22 mouse cellular contexts compared by ENCODE assay signal in the genomic region with DNA sequence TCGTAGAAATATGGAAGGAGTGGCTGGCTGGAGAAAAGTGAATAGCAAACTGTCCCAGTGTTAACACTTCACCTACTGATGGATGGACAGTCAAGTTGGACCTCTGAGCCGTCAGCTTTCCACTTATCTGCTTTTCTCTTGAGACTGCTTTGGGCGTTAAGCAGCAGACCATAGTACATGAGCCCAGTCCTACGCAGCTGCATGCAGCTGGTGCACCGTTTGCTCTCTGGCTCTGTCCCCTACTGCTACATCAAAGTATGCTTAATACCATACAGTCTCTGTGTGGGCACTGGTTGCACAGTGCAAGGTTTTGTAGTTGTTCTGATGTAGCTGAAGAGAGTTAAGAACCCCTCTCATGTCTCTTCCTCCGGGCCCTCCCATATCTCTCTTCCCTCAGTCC. TPM values are rescaled to one million over a fixed set of nuclear protein-coding genes. Genes with fewer than 3 reads are reported as not detected.
DNase-seq lines count a peak whose midpoint lies in the region; ATAC-seq and TF ChIP-seq lines count a peak whose summit lies in the region.
"Had no signal": no experiment of that assay in that cellular context is flagged by ENCODE, and none has a peak within 500 bp of the region (broad histone marks: within the 10 kb centered on the region; RNA-seq: fewer than 3 reads in every experiment).

No protein-coding gene starts in this region.

- peaks cover 61% of the 10 kb centered on the region for H3K36me3 ChIP-seq in heart, postnatal 0 days (replicated peaks; ENCODE audit: control insufficient read depth, insufficient read depth, low read length)
- H3K36me3 ChIP-seq in heart, embryonic 11.5 days (ENCODE audit: control insufficient read depth, insufficient read depth, low read length), result no peaks in the 10 kb centered on the region
- H3K36me3 ChIP-seq in kidney, adult 2 months (ENCODE audit: control insufficient read depth, insufficient read depth, low read length), result peaks cover 9% of the 10 kb centered on the region
- H3K36me3 ChIP-seq in spleen, adult 2 months (ENCODE audit: control insufficient read depth, insufficient read depth, low read length), result peaks cover 43% of the 10 kb centered on the region
- no peaks in the 10 kb centered on the region for H3K36me3 ChIP-seq in stomach, embryonic 16.5 days (ENCODE audit: control insufficient read depth, insufficient read depth, low read length)
- H3K36me3 ChIP-seq: embryonic facial prominence, embryonic 15.5 days; midbrain, embryonic 13.5 days had no signal

- TF ChIP-seq EP300 in heart, postnatal 0 days (IDR thresholded peaks at IDR 0.05; ENCODE audit: low read depth), result no peak

- no peaks in the 10 kb centered on the region for H3K9me3 ChIP-seq in heart, postnatal 0 days (replicated peaks; ENCODE audit: control insufficient read depth, low read length)
- H3K9me3 ChIP-seq in heart, embryonic 11.5 days (replicated peaks; ENCODE audit: control insufficient read depth, low read length), result no peaks in the 10 kb centered on the region
- H3K9me3 ChIP-seq in stomach, embryonic 16.5 days (replicated peaks; ENCODE audit: control insufficient read depth, low read length), result no peaks in the 10 kb centered on the region
- H3K9me3 ChIP-seq: embryonic facial prominence, embryonic 15.5 days; heart, embryonic 13.5 days; limb, embryonic 12.5 days; liver, embryonic 12.5 days; megakaryocyte, embryonic 14.5 days; midbrain, embryonic 13.5 days had no signal

- no peaks in the 10 kb centered on the region; the same call in 1 of the 2 replicates for H3K4me1 ChIP-seq in heart, postnatal 0 days (ENCODE audit: control insufficient read depth, insufficient read depth)
- H3K4me1 ChIP-seq in heart, embryonic 11.5 days (ENCODE audit: control insufficient read depth, insufficient read depth, low read length), result no peaks in the 10 kb centered on the region
- no peaks in the 10 kb centered on the region for H3K4me1 ChIP-seq in kidney, adult 2 months (ENCODE audit: control insufficient read depth, insufficient read depth, low read length)
- H3K4me1 ChIP-seq in spleen, adult 2 months (ENCODE audit: control insufficient read depth, insufficient read depth, insufficient read length), result peaks cover 35% of the 10 kb centered on the region
- H3K4me1 ChIP-seq in stomach, embryonic 16.5 days (ENCODE audit: control insufficient read depth, insufficient read depth, low read length), result peaks cover 3% of the 10 kb centered on the region; the same call in 1 of the 2 replicates
- H3K4me1 ChIP-seq: limb, embryonic 12.5 days; midbrain, embryonic 13.5 days had no signal

- H3K9ac ChIP-seq in heart, postnatal 0 days (replicated peaks; ENCODE audit: low read depth, low read length), result no peak overlapping the region
- no peak overlapping the region for H3K9ac ChIP-seq in heart, embryonic 11.5 days (ENCODE audit: low read depth, low read length)
- H3K9ac ChIP-seq in stomach, embryonic 16.5 days (ENCODE audit: low read length), result no peak overlapping the region
- H3K9ac ChIP-seq: embryonic facial prominence, embryonic 15.5 days; heart, embryonic 13.5 days; limb, embryonic 12.5 days; liver, embryonic 12.5 days; midbrain, embryonic 13.5 days had no signal

- no peak overlapping the region for H3K27ac ChIP-seq in heart, postnatal 0 days (ENCODE audit: low read depth)
- no peak overlapping the region for H3K27ac ChIP-seq in heart, embryonic 11.5 days (ENCODE audit: low read depth, low read length)
- H3K27ac ChIP-seq in kidney, adult 2 months (ENCODE audit: insufficient read depth, low read depth, low read length), result no peak overlapping the region
- peak overlapping the region; percentile 45 for H3K27ac ChIP-seq in spleen, adult 2 months (ENCODE audit: insufficient read depth, low read length)
- no peak overlapping the region for H3K27ac ChIP-seq in stomach, embryonic 16.5 days (ENCODE audit: low read length)
- H3K27ac ChIP-seq: embryonic facial prominence, embryonic 15.5 days; gastrocnemius, adult 2 months; heart, embryonic 13.5 days; hindbrain, postnatal 0 days; limb, embryonic 12.5 days; liver, embryonic 12.5 days; midbrain, embryonic 13.5 days had no signal

- no peak for TF ChIP-seq POLR2A in kidney, adult 2 months (IDR thresholded peaks at IDR 0.05; ENCODE audit: low read depth, low read length)
- no peak for TF ChIP-seq POLR2A in spleen, adult 2 months (IDR thresholded peaks at IDR 0.05; ENCODE audit: low read depth, low read length)

- 62% methylated on average over 6 of the region's 6 CpGs for WGBS in heart, postnatal 0 days
- WGBS in heart, embryonic 11.5 days (ENCODE audit: insufficient replicate concordance), result 61% methylated on average over 6 of the region's 6 CpGs
- WGBS in kidney, adult 2 months, result 77% methylated on average over 6 of the region's 6 CpGs
- WGBS in spleen, adult 2 months, result 45% methylated on average over 6 of the region's 6 CpGs
- 59% methylated on average over 6 of the region's 6 CpGs for whole genome bisulfite sequencing in stomach, embryonic 16.5 days

- no peak overlapping the region for H3K4me3 ChIP-seq in heart, postnatal 0 days (ENCODE audit: low read depth, low read length)
- H3K4me3 ChIP-seq in heart, embryonic 11.5 days (ENCODE audit: low read depth, low read length), result no peak overlapping the region
- H3K4me3 ChIP-seq in kidney, adult 2 months (ENCODE audit: insufficient read depth, low read depth, low read length), result no peak overlapping the region
- no peak overlapping the region for H3K4me3 ChIP-seq in spleen, adult 2 months (ENCODE audit: extremely low read depth, insufficient read depth, insufficient read length)
- H3K4me3 ChIP-seq in stomach, embryonic 16.5 days (replicated peaks; ENCODE audit: low read length), result no peak overlapping the region
- H3K4me3 ChIP-seq: embryonic facial prominence, embryonic 15.5 days; gastrocnemius, adult 2 months; heart, embryonic 13.5 days; limb, embryonic 12.5 days; liver, embryonic 12.5 days; megakaryocyte, embryonic 14.5 days; midbrain, embryonic 13.5 days had no signal

- no peak for TF ChIP-seq CTCF in heart, postnatal 0 days (IDR thresholded peaks at IDR 0.05; ENCODE audit: low read depth)
- no peak for TF ChIP-seq CTCF in kidney, adult 2 months (conservative IDR thresholded peaks at IDR 0.05; ENCODE audit: insufficient read depth, insufficient read length, low read depth, low read length)
- TF ChIP-seq CTCF in spleen, adult 2 months (IDR thresholded peaks at IDR 0.05; ENCODE audit: extremely low read depth, insufficient read depth, insufficient read length, insufficient replicate concordance), result no peak

- peak; percentile 45; the same call in 1 of the 2 replicates for ATAC-seq in heart, postnatal 0 days (ENCODE audit: insufficient read depth, low read depth)
- ATAC-seq in heart, embryonic 11.5 days (replicated peaks; ENCODE audit: insufficient number of reproducible peaks, low FRiP score, low TSS enrichment), result no peak
- ATAC-seq in stomach, embryonic 16.5 days (ENCODE audit: insufficient read depth, low FRiP score), result 0 out of 2 replicates have a peak, but pooled peaks have one; percentile 30
- no peak for ATAC-seq in activated CD4-positive, CD25-positive, alpha-beta regulatory T cell, adult 4 months
- ATAC-seq: forebrain, embryonic 14.5 days; hindbrain, postnatal 0 days; liver, embryonic 12.5 days; midbrain, embryonic 13.5 days had no signal

- H3K27me3 ChIP-seq in heart, postnatal 0 days (ENCODE audit: control insufficient read depth, insufficient read depth, low read length), result no peaks in the 10 kb centered on the region
- H3K27me3 ChIP-seq in heart, embryonic 11.5 days (ENCODE audit: control insufficient read depth, insufficient read depth, low read length), result no peaks in the 10 kb centered on the region
- no peaks in the 10 kb centered on the region for H3K27me3 ChIP-seq in kidney, adult 2 months (replicated peaks; ENCODE audit: control insufficient read depth, insufficient read depth, low read length)
- H3K27me3 ChIP-seq in spleen, adult 2 months (ENCODE audit: control insufficient read depth, insufficient read depth, low read length), result no peaks in the 10 kb centered on the region
- no peaks in the 10 kb centered on the region for H3K27me3 ChIP-seq in stomach, embryonic 16.5 days (ENCODE audit: control insufficient read depth, insufficient read depth, low read length)
- H3K27me3 ChIP-seq: embryonic facial prominence, embryonic 15.5 days; heart, embryonic 13.5 days; limb, embryonic 12.5 days; liver, embryonic 12.5 days; megakaryocyte, embryonic 14.5 days; midbrain, embryonic 13.5 days had no signal

- no peak overlapping the region for H3K4me2 ChIP-seq in heart, postnatal 0 days (ENCODE audit: low read depth, low read length)
- no peak overlapping the region for H3K4me2 ChIP-seq in heart, embryonic 11.5 days
- H3K4me2 ChIP-seq in stomach, embryonic 16.5 days (ENCODE audit: low read depth, low read length), result no peak overlapping the region
- H3K4me2 ChIP-seq: embryonic facial prominence, embryonic 15.5 days; heart, embryonic 13.5 days; limb, embryonic 12.5 days; liver, embryonic 12.5 days; midbrain, embryonic 13.5 days had no signal

- no peak for DNase-seq in heart, postnatal 0 days (ENCODE audit: low spot score)
- DNase-seq in kidney, postnatal 4 days, result peak; percentile 31 to 52
- no peak for DNase-seq in kidney, adult 2 months
- no peak for DNase-seq in spleen, adult 2 months (ENCODE audit: low read depth in 1 of 2, low spot score in 2 of 2)
- no peak for DNase-seq in spleen, postnatal 4 days (ENCODE audit: low spot score in 2 of 2)
- DNase-seq: adrenal gland, postnatal 25 days; cerebellum, adult 9-10 months; gastrocnemius, adult 2 months; kidney, adult 9 months; kidney, postnatal 36 days; thymus, postnatal 4 days had no signal

RNA-seq across cellular contexts. Expression of a gene that starts 28.1 kb away (rescaled TPM):
- total RNA-seq in heart, postnatal 0 days (2014; rRNA removed; ENCODE audit: low replicate concordance), result 13.6 and 31.4 TPM in 2 replicates
- polyA plus RNA-seq in heart, postnatal 0 days (2015; fragmentation: Nextera tagmentation; extraction: Ambion mirVana), result 5.5 and 5.6 TPM in 2 replicates
- 9.5 and 12.3 TPM in 2 replicates for polyA plus RNA-seq in heart, embryonic 11.5 days (2014; fragmentation: Nextera tagmentation; extraction: Ambion mirVana)
- polyA plus RNA-seq in kidney, adult 2 months (2012; rRNA removed), result 5.3 and 6.8 TPM in 2 replicates
- polyA plus RNA-seq in spleen, adult 2 months (2012; rRNA removed), result 4.3 and 4.6 TPM in 2 replicates
- polyA plus RNA-seq in stomach, embryonic 16.5 days (2015; fragmentation: Nextera tagmentation; extraction: Ambion mirVana), result 10.3 and 11.2 TPM in 2 replicates
- 10 to 100 TPM; 31.3 to 32.5 TPM for polyA plus RNA-seq in activated CD4-positive, CD25-positive, alpha-beta regulatory T cell, adult 4 months (2017; shearing (Covaris generic))

Comparison
In these comparisons a context has a peak if more than half of its experiments do, and no peak if none do; other contexts are left out.
1. ATAC-seq: peak in heart, postnatal 0 days (single experiment) and stomach, embryonic 16.5 days (single experiment); none in heart, embryonic 11.5 days (single experiment) and activated CD4-positive, CD25-positive, alpha-beta regulatory T cell, adult 4 months (single experiment).
2. DNase-seq: peak in kidney, postnatal 4 days (2 of 2); none in heart, postnatal 0 days (single experiment), kidney, adult 2 months (single experiment), spleen, adult 2 months (0 of 2) and spleen, postnatal 4 days (0 of 2).